Comparison of ENCODE assay signal across 8 mouse cellular contexts in the genomic region with DNA sequence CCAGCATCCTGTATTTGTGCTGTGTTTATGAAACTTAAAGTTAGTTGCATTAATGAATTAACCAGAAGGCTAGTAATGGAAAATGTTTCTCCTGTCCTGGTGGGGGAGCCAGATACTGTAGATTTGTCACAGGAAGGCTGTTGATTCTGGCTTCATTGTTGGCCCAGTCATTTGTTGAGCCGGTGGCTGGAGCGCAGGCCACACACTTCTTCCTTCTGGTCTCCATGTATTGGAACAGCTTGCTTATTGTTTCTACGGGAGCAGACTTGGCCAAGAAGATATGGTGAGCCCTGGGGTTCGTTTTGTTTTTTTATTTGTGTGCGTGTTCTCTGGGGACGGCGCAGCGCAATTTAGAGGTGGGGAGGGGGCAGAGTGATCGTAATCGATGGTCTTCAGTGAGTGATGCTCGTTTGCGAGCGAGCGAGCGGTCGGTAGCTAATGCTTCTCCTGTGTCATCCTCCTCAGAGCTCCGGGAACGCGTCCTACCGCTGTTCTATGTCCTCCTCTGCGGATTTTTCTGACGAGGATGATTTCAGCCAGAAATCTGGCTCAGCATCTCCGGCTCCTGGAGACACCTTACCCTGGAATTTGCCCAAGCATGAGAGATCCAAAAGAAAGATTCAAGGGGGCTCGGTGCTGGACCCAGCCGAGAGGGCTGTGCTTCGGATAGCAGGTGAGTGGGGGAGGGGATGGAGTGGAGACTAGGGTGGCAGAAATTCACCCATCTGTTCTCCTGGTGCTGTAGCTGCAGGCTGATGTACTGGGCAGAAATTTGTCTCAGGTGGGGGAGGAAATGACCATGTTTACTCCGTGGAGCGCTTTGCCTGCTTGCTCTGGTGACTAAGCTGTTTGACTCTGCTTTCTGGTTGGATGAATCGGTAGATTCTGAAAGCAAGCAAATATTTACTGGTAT.
DNase-seq lines count a peak whose midpoint lies in the region; ATAC-seq lines count a peak whose summit lies in the region.

No protein-coding gene starts in this region.

- peak; percentile 29; the same call in 1 of the 2 replicates for ATAC-seq in embryonic facial prominence, embryonic 13.5 days (ENCODE audit: insufficient number of reproducible peaks, insufficient read depth, low FRiP score, low TSS enrichment, low read depth)
- ATAC-seq in limb, embryonic 13.5 days (ENCODE audit: low FRiP score, low read depth), result peak; percentile 81
- peak; percentile 85 for ATAC-seq in midbrain, embryonic 13.5 days

- under 1% methylated on average over 29 of the region's 29 CpGs for WGBS in embryonic facial prominence, embryonic 13.5 days
- 1% methylated on average over 29 of the region's 29 CpGs for WGBS in heart, embryonic 10.5 days
- WGBS in limb, embryonic 13.5 days, result 1% methylated on average over 29 of the region's 29 CpGs
- WGBS in midbrain, embryonic 13.5 days, result 1% methylated on average over 29 of the region's 29 CpGs

- H3K36me3 ChIP-seq in embryonic facial prominence, embryonic 13.5 days, result no peaks in the 10 kb centered on the region
- H3K36me3 ChIP-seq in heart, embryonic 10.5 days, result no peaks in the 10 kb centered on the region
- H3K36me3 ChIP-seq in limb, embryonic 13.5 days, result no peaks in the 10 kb centered on the region
- no peaks in the 10 kb centered on the region for H3K36me3 ChIP-seq in midbrain, embryonic 13.5 days
- no peaks in the 10 kb centered on the region for H3K36me3 ChIP-seq in splenic B cell, adult 2 months (ENCODE audit: control insufficient read depth, insufficient read depth, low read length, poor library complexity, severe bottlenecking)

- H3K9me3 ChIP-seq in embryonic facial prominence, embryonic 13.5 days, result no peaks in the 10 kb centered on the region
- H3K9me3 ChIP-seq in heart, embryonic 10.5 days, result no peaks in the 10 kb centered on the region
- no peaks in the 10 kb centered on the region for H3K9me3 ChIP-seq in limb, embryonic 13.5 days
- H3K9me3 ChIP-seq in midbrain, embryonic 13.5 days, result no peaks in the 10 kb centered on the region

- peak overlapping the region; percentile 72 for H3K9ac ChIP-seq in embryonic facial prominence, embryonic 13.5 days
- peak overlapping the region; percentile 68 for H3K9ac ChIP-seq in limb, embryonic 13.5 days
- peak overlapping the region; percentile 83 for H3K9ac ChIP-seq in midbrain, embryonic 13.5 days (replicated peaks)

- H3K27me3 ChIP-seq in embryonic facial prominence, embryonic 13.5 days, result 0 out of 2 replicates have a peak, but pooled peaks cover 5% of the 10 kb centered on the region
- H3K27me3 ChIP-seq in heart, embryonic 10.5 days (ENCODE audit: insufficient read depth, poor library complexity, severe bottlenecking), result no peaks in the 10 kb centered on the region
- H3K27me3 ChIP-seq in limb, embryonic 13.5 days, result peaks cover 9% of the 10 kb centered on the region
- no peaks in the 10 kb centered on the region for H3K27me3 ChIP-seq in midbrain, embryonic 13.5 days
- H3K27me3 ChIP-seq in splenic B cell, adult 2 months (ENCODE audit: control insufficient read depth, insufficient read depth, low read length, poor library complexity, severe bottlenecking), result no peaks in the 10 kb centered on the region

- peak overlapping the region; percentile 83 for H3K27ac ChIP-seq in embryonic facial prominence, embryonic 13.5 days
- H3K27ac ChIP-seq in heart, embryonic 10.5 days, result peak overlapping the region; percentile 77
- H3K27ac ChIP-seq in limb, embryonic 13.5 days, result peak overlapping the region; percentile 80
- peak overlapping the region; percentile 91 for H3K27ac ChIP-seq in midbrain, embryonic 13.5 days

- DNase-seq in 3T3-L1 (ENCODE audit: low read depth, low spot score), result peak; percentile 93
- peak; percentile 60 for DNase-seq in adrenal gland, adult 8-10 months
- no peak for DNase-seq in heart, embryonic 10.5 days (ENCODE audit: low spot score)
- peak; percentile 62 to 63 for DNase-seq in kidney, adult 8-10 months
- DNase-seq in splenic B cell, adult 2 months (ENCODE audit: low read depth, low spot score), result peak; percentile 51

- peak overlapping the region; percentile 51 for H3K4me3 ChIP-seq in embryonic facial prominence, embryonic 13.5 days
- peak overlapping the region; percentile 66 for H3K4me3 ChIP-seq in heart, embryonic 10.5 days
- H3K4me3 ChIP-seq in limb, embryonic 13.5 days, result peak overlapping the region; percentile 60
- peak overlapping the region; percentile 74 for H3K4me3 ChIP-seq in midbrain, embryonic 13.5 days (replicated peaks)

- peak overlapping the region; percentile 85 for H3K4me2 ChIP-seq in embryonic facial prominence, embryonic 13.5 days
- peak overlapping the region; percentile 74 for H3K4me2 ChIP-seq in limb, embryonic 13.5 days (replicated peaks)
- peak overlapping the region; percentile 69 for H3K4me2 ChIP-seq in midbrain, embryonic 13.5 days (replicated peaks)

- peaks cover 30% of the 10 kb centered on the region for H3K4me1 ChIP-seq in embryonic facial prominence, embryonic 13.5 days
- peaks cover 35% of the 10 kb centered on the region for H3K4me1 ChIP-seq in heart, embryonic 10.5 days
- H3K4me1 ChIP-seq in limb, embryonic 13.5 days, result peaks cover 32% of the 10 kb centered on the region
- H3K4me1 ChIP-seq in midbrain, embryonic 13.5 days (replicated peaks), result peaks cover 43% of the 10 kb centered on the region

Comparison
In these comparisons a context has a peak if more than half of its experiments do, and no peak if none do; other contexts are left out.
1. ATAC-seq: peak in every context shown above with its lines; median percentile 85 in midbrain, embryonic 13.5 days; 81 in limb, embryonic 13.5 days; 29 in embryonic facial prominence, embryonic 13.5 days.